Mouse (Mus musculus) large intestine, adult 2 months (tissue): Measurements from ENCODE around the gene Adck2. TPM values are rescaled to one million over a fixed set of nuclear protein-coding genes. Genes with fewer than 3 reads are reported as not detected.
A peak's percentile ranks its signal among the peaks of the same experiment; 100 is the strongest.

Experiments used
- DNase-seq: peaks from one replicate; pipeline ENCODE4 v3.0.0-alpha.2; 2012; ENCODE audit warnings: low read depth, low spot score
- WGBS: fragments of 180-500 bp; shearing (Covaris S2); methylation state at CpG from one replicate; pipeline ENCODE4 v1.1.7; 2018; 5-methylcytosine and 5-hydroxymethylcytosine counted together
- polyA plus RNA-seq: library from polyadenylated mRNA; depleted of rRNA; stranded (reverse); fragments of >200 nt; gene quantifications from 2 replicates; pipeline ENCODE4 v1.2.3, GENCODE M21; 2012

The Adck2 gene
- polyA plus RNA-seq, 1 experiment = 12.8 TPM

GRCm38 (mm10) chr6:39556900-39557659 is 16.6 kb upstream of the Adck2 start:
- no peak for DNase-seq
- 1% methylated on average over 51 of the region's 54 CpGs for WGBS

GRCm38 (mm10) chr6:39557723-39558261 is 15.9 kb upstream of the Adck2 start, which contains the start of gene Dennd2a:
TSS of gene Dennd2a (minus strand) at chr6:39557867.
- WGBS = 4% methylated on average over 48 of the region's 50 CpGs
- DNase-seq = no peak

- DNase-seq = no peak
- WGBS = 66% methylated on average over 6 of the region's 6 CpGs
Measured at GRCm38 (mm10) chr6:39559276-39559939, 14.3 kb upstream of the Adck2 start.

GRCm38 (mm10) chr6:39562166-39563015 is 11.3 kb upstream of the Adck2 start:
- peak; percentile 88 for DNase-seq
- 16% methylated on average over 23 of the region's 23 CpGs for WGBS

- DNase-seq = no peak
- 23% methylated on average over 5 of the region's 5 CpGs for whole genome bisulfite sequencing
Measured at GRCm38 (mm10) chr6:39567528-39567927, 6.1 kb upstream of the Adck2 start.

GRCm38 (mm10) chr6:39570426-39570825 is 3.2 kb upstream of the Adck2 start:
- 58% methylated on average over 3 of the region's 3 CpGs for WGBS
- no peak for DNase-seq

GRCm38 (mm10) chr6:39574555-39574869 is 839 bp downstream of the Adck2 start:
- 12% methylated on average over 10 of the region's 10 CpGs for WGBS
- DNase-seq = no peak

GRCm38 (mm10) chr6:39574951-39575350 is 1.3 kb downstream of the Adck2 start:
- WGBS = 43% methylated on average over 7 of the region's 7 CpGs
- no peak for DNase-seq

- WGBS = 90% methylated on average over 7 of the region's 7 CpGs
- no peak for DNase-seq
Measured at GRCm38 (mm10) chr6:39579552-39579951, 5.9 kb downstream of the Adck2 start.

GRCm38 (mm10) chr6:39580558-39580957 is 6.9 kb downstream of the Adck2 start:
- WGBS = 90% methylated on average over 2 of the region's 2 CpGs

GRCm38 (mm10) chr6:39581087-39581784 is 7.6 kb downstream of the Adck2 start:
- WGBS = 88% methylated on average over 7 of the region's 7 CpGs
- no peak for DNase-seq

More at GRCm38 (mm10) chr6:39580558-39580957, 6.9 kb downstream of the Adck2 start:
- no peak for DNase-seq

- 94% methylated on average over 6 of the region's 6 CpGs for WGBS
- no peak for DNase-seq
Measured at GRCm38 (mm10) chr6:39585517-39585916, 11.8 kb downstream of the Adck2 start, which contains the start of gene Gm42420. TSS of gene Gm42420 (plus strand) at chr6:39585753.

- WGBS = 91% methylated on average over 4 of the region's 4 CpGs
- no peak for DNase-seq
Measured at GRCm38 (mm10) chr6:39591481-39591880, 17.8 kb downstream of the Adck2 start.

GRCm38 (mm10) chr6:39592401-39593214 is 18.9 kb downstream of the Adck2 start, which contains the start of gene Ndufb2:
TSS of gene Ndufb2 (plus strand) at chr6:39592574.
- WGBS = under 1% methylated on average over 56 of the region's 56 CpGs
- peak; percentile 92 for DNase-seq

GRCm38 (mm10) chr6:39600851-39601250 is 27.2 kb downstream of the Adck2 start:
- 96% methylated on average over 3 of the region's 3 CpGs for WGBS
- DNase-seq = no peak

- DNase-seq = no peak
- WGBS = 81% methylated on average over 3 of the region's 3 CpGs
Measured at GRCm38 (mm10) chr6:39601828-39602227, 28.2 kb downstream of the Adck2 start.

- WGBS = 75% methylated on average over 5 of the region's 5 CpGs
- no peak for DNase-seq
Measured at GRCm38 (mm10) chr6:39604565-39604964, 30.9 kb downstream of the Adck2 start.

- 77% methylated on average over 6 of the region's 6 CpGs for WGBS
- no peak for DNase-seq
Measured at GRCm38 (mm10) chr6:39606056-39606455, 32.4 kb downstream of the Adck2 start.
